Mouse (Mus musculus): Measurements from ENCODE around the gene Ap3m1. TPM values are rescaled to one million over a fixed set of nuclear protein-coding genes. Genes with fewer than 3 reads are reported as not detected.

The Ap3m1 gene
- polyA plus RNA-seq, 1 experiment from 2014 or later, result 41.4 TPM

DNA sequence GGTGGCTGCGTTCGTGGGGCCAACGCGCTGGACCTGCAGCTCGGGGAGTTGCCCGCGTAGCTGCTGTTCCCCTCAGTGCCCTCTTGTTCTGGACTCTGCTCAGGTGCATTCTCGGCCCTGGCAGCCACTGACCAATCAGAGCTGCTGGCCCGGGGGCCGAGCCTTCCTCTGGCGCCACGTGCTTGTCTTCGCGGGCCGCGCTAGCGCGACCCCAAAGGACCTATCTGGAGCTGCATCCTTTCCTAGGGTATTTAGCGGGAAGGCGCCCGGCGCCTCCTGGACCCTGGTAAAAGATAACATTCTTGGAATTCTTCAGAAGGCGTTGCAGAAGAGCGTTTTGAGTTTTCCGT lies 448 bp upstream of the Ap3m1 start:
- TF ChIP-seq CTCF (IDR thresholded peaks at IDR 0.05), result no peak
- ATAC-seq (peak; percentile 67), DNase-seq (ENCODE audit: low read depth, low spot score) (no peak)
- no peaks in the 10 kb centered on the region for H3K27me3 ChIP-seq
- ChIA-PET CTCF (interaction anchor here (1.1 to 1.8 kb wide), 2 partner anchors 16 to 23 kb away, joined by 4 read pairs; no protein-coding TSS in a partner anchor), POLR2A (interaction anchor here (1.1 kb wide), 1 partner anchor 10 kb away, joined by 3 read pairs; no protein-coding TSS in a partner anchor)
- in situ Hi-C loops (cut with MboI; ENCODE audit: low pct_unique_long_range_greater_than_20kb), result loop anchor here (5.0 kb wide), 1 partner anchor 60 kb away; no protein-coding TSS in a partner anchor

DNA sequence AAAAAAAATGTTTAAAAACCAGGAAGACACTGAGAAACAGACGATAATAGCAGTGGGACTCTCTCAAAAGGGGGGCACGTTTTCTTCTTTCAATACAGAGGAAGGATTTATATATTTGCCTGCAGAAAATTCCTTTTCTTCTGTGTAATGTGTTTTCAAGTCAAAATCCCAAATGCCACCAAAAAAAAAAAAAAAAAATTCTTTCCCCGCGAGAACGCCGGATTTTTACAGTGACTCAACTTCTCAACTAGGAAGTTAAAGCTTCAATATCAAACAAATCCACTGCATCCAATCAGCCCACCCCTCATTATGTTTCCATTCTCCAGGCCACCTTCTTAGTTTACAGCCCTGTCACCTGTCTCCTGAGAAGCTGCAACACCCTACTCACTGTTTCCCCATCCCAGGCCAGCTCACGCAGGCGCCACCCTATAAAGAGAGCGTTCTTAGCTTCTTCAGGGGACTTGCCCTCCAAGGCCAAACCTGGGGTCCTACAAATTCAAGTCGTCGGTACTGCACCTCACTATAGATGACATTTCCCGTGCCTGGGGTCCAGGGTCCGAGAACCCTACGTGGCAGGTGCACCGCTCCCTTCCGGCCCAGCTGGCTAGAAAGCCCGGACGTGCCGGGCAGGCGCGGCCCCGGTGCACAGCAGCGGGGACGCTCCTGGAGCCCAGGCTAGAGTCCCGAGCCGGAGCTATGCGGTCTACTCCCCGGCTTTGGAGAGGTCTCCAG lies 762 bp downstream of the Ap3m1 start:
- ATAC-seq (peak; percentile 41), DNase-seq (ENCODE audit: low read depth, low spot score) (no peak)
- no peaks in the 10 kb centered on the region for H3K27me3 ChIP-seq
- in situ Hi-C loops (cut with MboI; ENCODE audit: low pct_unique_long_range_greater_than_20kb), result loop anchor here (5.0 kb wide), 1 partner anchor 61 kb away; no protein-coding TSS in a partner anchor
- TF ChIP-seq CTCF (IDR thresholded peaks at IDR 0.05), result no peak
- ChIA-PET CTCF (interaction anchor here (1.8 to 2.1 kb wide), 2 partner anchors 18 to 58 kb away, joined by 4 to 6 read pairs; no protein-coding TSS in a partner anchor), POLR2A (interaction anchor here (0.5 to 1.1 kb wide), 5 partner anchors 13 to 1836 kb away, joined by 3 to 5 read pairs (median 3); no protein-coding TSS in a partner anchor)

DNA sequence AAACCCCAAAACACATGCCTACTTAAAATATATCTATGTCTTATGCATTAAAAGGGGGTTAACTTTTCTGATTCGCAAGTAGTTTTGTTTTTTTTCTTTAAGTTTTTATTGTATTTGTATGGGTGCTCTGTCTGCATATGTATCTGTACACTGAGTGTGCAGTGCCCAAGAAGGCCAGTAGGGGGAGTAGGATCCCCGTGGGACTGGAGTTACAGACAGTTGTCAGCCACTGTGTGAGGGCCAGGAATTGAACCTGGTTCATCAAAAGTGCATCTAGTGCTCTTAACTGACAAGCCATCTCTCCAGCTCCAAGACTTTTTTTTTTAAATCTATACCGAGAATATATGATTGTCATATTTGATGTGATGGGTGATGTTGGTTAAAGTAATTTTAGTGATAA lies 1.6 kb downstream of the Ap3m1 start:
- no peak for DNase-seq (ENCODE audit: low read depth, low spot score)
- no peak for ATAC-seq
- no peak for TF ChIP-seq CTCF (IDR thresholded peaks at IDR 0.05)
- ChIA-PET POLR2A (interaction anchor here (0.6 to 0.7 kb wide), 2 partner anchors 25 to 53 kb away, joined by 4 read pairs; no protein-coding TSS in a partner anchor), CTCF (interaction anchor here (2.1 kb wide), 1 partner anchor 59 kb away, joined by 6 read pairs; no protein-coding TSS in a partner anchor)
- H3K27me3 ChIP-seq, result no peaks in the 10 kb centered on the region
- in situ Hi-C loops (cut with MboI; ENCODE audit: low pct_unique_long_range_greater_than_20kb), result loop anchor here (5.0 kb wide), 1 partner anchor 62 kb away; no protein-coding TSS in a partner anchor

DNA sequence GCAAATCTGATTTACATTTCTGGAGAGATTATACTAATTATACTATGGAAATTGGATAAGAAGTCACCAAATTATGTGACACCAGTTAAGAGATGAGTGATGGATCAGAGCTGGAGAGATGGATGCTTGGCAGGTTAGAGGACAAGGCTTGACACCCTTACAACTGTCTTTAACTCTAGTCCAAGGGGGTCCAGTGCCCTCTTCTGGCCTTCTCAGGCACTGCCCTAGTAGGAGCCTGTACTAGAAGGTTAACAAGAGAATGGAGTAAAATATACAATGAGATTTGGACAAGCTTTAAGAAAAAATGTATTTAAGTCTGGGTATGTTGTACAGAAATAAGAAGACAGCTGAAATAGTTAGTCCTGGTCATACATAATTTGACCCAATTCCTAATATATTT lies 3.4 kb downstream of the Ap3m1 start:
- ChIA-PET CTCF (interaction anchor here (0.8 to 1.6 kb wide), 5 partner anchors 9 to 245 kb away, joined by 3 to 7 read pairs (median 4); no protein-coding TSS in a partner anchor), POLR2A (no interaction called here)
- TF ChIP-seq CTCF (IDR thresholded peaks at IDR 0.05), result no peak
- DNase-seq (ENCODE audit: low read depth, low spot score) (no peak), ATAC-seq (no peak)
- no peaks in the 10 kb centered on the region for H3K27me3 ChIP-seq
- in situ Hi-C loops (cut with MboI; ENCODE audit: low pct_unique_long_range_greater_than_20kb), result no loop called here

DNA sequence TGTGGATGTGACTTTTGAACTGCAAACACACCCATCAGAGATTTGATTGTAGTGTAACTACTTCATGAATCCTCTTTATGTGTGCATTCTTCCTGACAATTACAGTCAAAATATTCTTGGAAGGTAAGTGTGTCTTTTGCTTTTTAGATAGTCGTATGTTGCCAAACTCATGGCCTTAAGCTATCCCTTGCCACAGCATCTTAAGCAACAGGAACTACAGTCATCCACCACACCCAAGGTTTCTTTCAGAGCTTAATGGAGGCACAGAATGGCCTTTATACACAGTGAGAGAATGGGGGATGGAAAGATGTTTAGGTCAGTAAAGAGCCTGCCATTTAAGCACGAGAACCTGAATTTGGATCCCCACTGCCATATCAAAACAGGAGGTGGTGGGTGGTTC lies 4.5 kb downstream of the Ap3m1 start:
- in situ Hi-C loops (cut with MboI; ENCODE audit: low pct_unique_long_range_greater_than_20kb), result no loop called here
- ChIA-PET CTCF (no interaction called here), POLR2A (no interaction called here)
- no peaks in the 10 kb centered on the region for H3K27me3 ChIP-seq
- TF ChIP-seq CTCF (IDR thresholded peaks at IDR 0.05), result no peak
- DNase-seq (ENCODE audit: low read depth, low spot score) (no peak), ATAC-seq (no peak)

DNA sequence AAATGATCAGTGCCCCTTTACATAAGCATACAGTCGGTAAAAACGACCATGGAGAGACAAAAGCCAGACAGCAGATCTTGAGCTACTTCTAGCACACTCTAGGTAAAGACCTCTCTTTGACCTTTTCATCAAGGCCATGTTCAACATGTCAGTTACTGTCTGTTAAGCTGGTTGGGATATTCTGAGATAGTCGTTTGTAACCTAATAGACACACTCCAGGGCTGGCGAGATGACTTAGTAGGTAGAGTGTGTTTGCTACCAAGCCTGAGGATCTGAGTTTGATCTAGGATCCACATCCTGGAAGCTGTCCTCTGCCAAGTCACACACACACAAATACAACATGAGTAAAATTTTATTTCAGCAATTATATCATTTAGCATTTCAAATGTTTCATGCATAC lies 12.7 kb downstream of the Ap3m1 start:
- POLR2A ChIA-PET, result no interaction called here
- no peak for ATAC-seq
- no peak for DNase-seq (ENCODE audit: low read depth, low spot score)
- no peaks in the 10 kb centered on the region for H3K27me3 ChIP-seq
- no peak for TF ChIP-seq CTCF (IDR thresholded peaks at IDR 0.05)
- in situ Hi-C loops (cut with MboI; ENCODE audit: low pct_unique_long_range_greater_than_20kb), result no loop called here
- CTCF ChIA-PET, result interaction anchor here (1.1 to 2.2 kb wide), 5 partner anchors 9 to 69 kb away, joined by 3 to 7 read pairs (median 3); no protein-coding TSS in a partner anchor

- ChIA-PET POLR2A (interaction anchor here (0.7 kb wide), 1 partner anchor 1264 kb away, joined by 4 read pairs; no protein-coding TSS in a partner anchor), CTCF (interaction anchor here (1.1 to 2.2 kb wide), 4 partner anchors 10 to 44 kb away, joined by 3 to 7 read pairs (median 4); no protein-coding TSS in a partner anchor)
- no peak for TF ChIP-seq CTCF (IDR thresholded peaks at IDR 0.05)
- no peak for DNase-seq (ENCODE audit: low read depth, low spot score)
- in situ Hi-C loops (cut with MboI; ENCODE audit: low pct_unique_long_range_greater_than_20kb), result no loop called here
- no peaks in the 10 kb centered on the region for H3K27me3 ChIP-seq
- ATAC-seq, result no peak
Observed at GRCm38 (mm10) chr14:21039077-21039476, 13.2 kb downstream of the Ap3m1 start.

GRCm38 (mm10) chr14:21034791-21035190 lies 17.5 kb downstream of the Ap3m1 start:
- DNase-seq (ENCODE audit: low read depth, low spot score), result no peak
- POLR2A ChIA-PET, result no interaction called here
- no peak for TF ChIP-seq CTCF (IDR thresholded peaks at IDR 0.05)
- CTCF ChIA-PET, result no interaction called here
- H3K27me3 ChIP-seq, result no peaks in the 10 kb centered on the region
- in situ Hi-C loops (cut with MboI; ENCODE audit: low pct_unique_long_range_greater_than_20kb), result no loop called here
- ATAC-seq, result no peak

DNA sequence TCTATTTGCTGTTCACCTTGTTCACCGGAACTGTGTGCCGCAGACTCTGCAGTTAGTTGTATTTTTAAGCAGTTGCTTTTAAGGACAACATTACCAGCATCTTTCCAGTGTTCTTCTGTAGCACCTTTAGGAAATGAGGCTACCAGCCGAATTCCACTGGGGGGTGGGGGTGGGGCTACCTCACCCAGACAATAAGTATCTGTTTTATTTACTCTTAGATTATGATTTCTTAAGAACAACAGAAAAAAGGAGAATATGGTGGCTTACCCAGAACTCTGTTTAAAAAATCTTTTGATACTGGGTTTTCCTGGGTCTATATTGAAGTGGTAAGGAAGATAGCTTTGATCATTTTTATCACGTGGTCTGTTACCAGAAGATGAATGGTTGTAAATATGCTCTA lies 18.0 kb downstream of the Ap3m1 start:
- ChIA-PET POLR2A (no interaction called here), CTCF (no interaction called here)
- DNase-seq (ENCODE audit: low read depth, low spot score), result no peak
- no peaks in the 10 kb centered on the region for H3K27me3 ChIP-seq
- no peak for ATAC-seq
- in situ Hi-C loops (cut with MboI; ENCODE audit: low pct_unique_long_range_greater_than_20kb), result no loop called here
- no peak for TF ChIP-seq CTCF (IDR thresholded peaks at IDR 0.05)

DNA sequence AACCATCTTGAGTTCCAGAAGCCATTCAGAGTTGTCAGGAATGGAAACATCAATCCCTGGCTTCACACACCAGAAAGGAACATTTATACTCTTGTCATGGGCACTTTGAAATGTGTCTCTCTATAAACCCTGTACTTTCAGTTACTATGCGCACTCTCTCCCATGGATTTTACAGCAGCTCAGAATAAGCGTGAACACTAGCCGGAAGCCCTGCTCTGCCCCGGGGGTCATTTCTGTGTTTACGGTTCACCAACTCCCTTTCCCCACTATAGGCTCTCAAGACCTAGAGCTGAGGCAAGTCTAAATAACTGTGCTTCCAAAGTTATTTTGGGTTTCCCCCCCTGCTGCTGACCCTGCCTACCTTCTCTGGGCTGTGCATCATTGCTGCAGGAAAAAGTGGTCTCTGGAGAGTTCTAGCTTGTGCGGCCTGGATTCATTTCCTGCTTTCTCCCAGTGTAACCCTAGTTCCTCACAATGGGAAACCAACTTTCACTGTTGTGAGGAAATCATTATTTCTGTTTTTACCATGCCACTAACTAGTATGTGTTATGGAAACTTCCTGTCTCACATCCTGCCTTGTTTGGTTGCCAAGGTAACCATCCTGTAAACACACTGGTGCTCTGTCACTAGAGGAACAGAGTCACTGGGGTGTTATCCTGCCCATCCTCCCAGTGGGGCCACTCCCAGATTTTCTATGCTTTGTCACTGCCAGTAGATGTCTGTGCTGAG lies 20.4 kb downstream of the Ap3m1 start:
- POLR2A ChIA-PET, result no interaction called here
- CTCF ChIA-PET, result no interaction called here
- no peaks in the 10 kb centered on the region for H3K27me3 ChIP-seq
- TF ChIP-seq CTCF (IDR thresholded peaks at IDR 0.05), result no peak
- ATAC-seq (peak; percentile 26), DNase-seq (ENCODE audit: low read depth, low spot score) (no peak)
- in situ Hi-C loops (cut with MboI; ENCODE audit: low pct_unique_long_range_greater_than_20kb), result no loop called here
